Mouse (Mus musculus) erythroblast, embryonic 14.5 days (primary cell): ENCODE results near the gene Rc3h1.
"Not testable (repeated sequence)": the region's sequence is repeated elsewhere in the genome, so short reads cannot be mapped to it uniquely, and the experiment has no call there.

Experiments used
- GATA1 ChIP-seq: IDR thresholded peaks from 2 replicates; pipeline ENCODE4 v1.6.1; 2012; ENCODE audit warnings: low read length, inconsistent platforms, mixed read lengths
- TAL1 ChIP-seq: IDR thresholded peaks from 3 replicates; pipeline ENCODE4 v1.6.1; 2012; ENCODE audit warnings: low read length, inconsistent platforms, mixed read lengths

GRCm38 (mm10) chr1:160984731-160985130, 78.5 kb downstream of the Rc3h1 start:
- TF ChIP-seq GATA1, TAL1: not testable (repeated sequence)
